Mouse (Mus musculus) Patski (cell line): ENCODE data around the gene Hrnr. TPM values are rescaled to one million over a fixed set of nuclear protein-coding genes. Genes with fewer than 3 reads are reported as not detected.
A peak's percentile ranks its signal among the peaks of the same experiment; 100 is the strongest.

Experiments
- ATAC-seq: fragments of 100-300 bp; one replicate; pipeline ENCODE4 v1.8.0; 2021
- CTCF ChIA-PET: fragments of 350-600 bp; sonication (Branson Sonifier 250); formaldehyde crosslinking; loops from one replicate; lab custom pipeline; 2022; ENCODE audit warnings: inconsistent platforms; lab: Charles Lee
- POLR2A ChIA-PET: fragments of 350-600 bp; sonication (Branson Sonifier 250); formaldehyde crosslinking; loops from one replicate; lab custom pipeline; 2022; ENCODE audit warnings: antibody characterized with exemption, inconsistent platforms; lab: Charles Lee
- DNase-seq: peaks from one replicate; pipeline ENCODE4 v3.0.0-alpha.2; 2011; ENCODE audit warnings: low read depth, low spot score
- H3K27me3 ChIP-seq: fragments of 371-371 bp; one replicate; pipeline ENCODE4 v1.5.1; 2021
- CTCF ChIP-seq: fragments of 100-300 bp; IDR thresholded peaks from one replicate; pipeline ENCODE4 v1.5.1; 2021
- in situ Hi-C: fragments of 300-500 bp; cut with MboI; formaldehyde crosslinking; loops from 3 replicates; pipeline ENCODE4 v1.11.1; 2018; ENCODE audit warnings: low pct_unique_long_range_greater_than_20kb, mixed read lengths
- polyA plus RNA-seq: library from polyadenylated mRNA; unstranded; gene quantifications from one replicate; pipeline ENCODE4 v1.2.3, GENCODE M21; 2021

Gene Hrnr
- polyA plus RNA-seq, 1 experiment from 2014 or later = not detected

DNA sequence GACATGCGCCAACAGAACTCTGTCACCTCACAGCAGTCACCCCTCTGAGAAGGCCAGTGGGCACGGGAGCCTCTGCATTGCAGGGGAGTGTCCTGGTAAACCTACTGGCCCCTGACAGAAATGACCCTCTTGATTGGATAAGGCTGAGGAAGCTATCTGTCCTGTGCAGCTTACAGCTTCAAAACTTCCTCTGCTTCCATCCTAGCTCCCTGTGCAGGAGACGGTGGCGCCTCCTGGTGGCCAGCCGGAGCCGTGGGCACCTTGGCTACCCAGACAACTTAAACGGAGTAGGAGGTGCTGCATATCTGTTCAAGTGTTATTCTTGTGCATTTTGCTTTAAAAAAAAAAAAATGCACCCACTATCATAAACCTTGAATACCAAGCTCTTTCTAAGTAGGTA, 40.5 kb downstream of the Hrnr start:
- peak; percentile 97 for TF ChIP-seq CTCF
- in situ Hi-C loops = loop anchor here (5.0 to 10.0 kb wide), 3 partner anchors 47 to 245 kb away; no protein-coding TSS in a partner anchor
- ChIA-PET POLR2A (no interaction called here), CTCF (interaction anchor here (0.6 to 9.0 kb wide), 25 partner anchors 9 to 252 kb away, joined by 3 to 133 read pairs (median 7); partner anchors contain the start of gene S100a11)
- ATAC-seq = peak; percentile 45
- peaks cover 38% of the 10 kb centered on the region for H3K27me3 ChIP-seq
- DNase-seq = no peak

DNA sequence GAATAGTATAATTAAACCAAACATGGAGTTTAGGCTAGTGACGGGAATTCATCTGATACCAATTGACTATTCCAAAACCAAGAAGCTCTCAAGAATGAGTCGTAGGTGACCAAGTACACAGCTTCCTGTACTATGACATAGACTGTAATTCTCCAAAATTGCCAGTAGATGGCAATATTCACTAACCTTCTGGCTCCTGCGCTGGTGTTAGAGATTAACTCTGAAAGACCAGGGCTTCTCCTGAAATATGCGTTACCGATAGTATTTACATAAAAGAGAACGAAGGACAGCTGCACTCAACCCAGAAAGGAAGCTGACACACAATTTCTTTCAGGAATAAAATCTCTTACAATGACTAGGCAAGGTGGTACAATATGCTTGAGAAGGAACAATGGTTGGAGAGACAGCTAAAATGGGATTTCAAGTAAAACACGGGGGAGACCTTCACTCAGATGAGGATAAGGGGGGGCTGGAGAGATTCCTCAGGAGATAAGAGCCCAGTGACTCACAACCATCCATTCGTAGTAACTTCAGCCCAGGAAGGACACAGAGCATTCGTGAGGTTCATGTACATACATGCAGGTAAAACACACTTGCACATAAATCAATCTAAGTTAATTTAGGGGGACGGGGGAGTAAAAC, 42.5 kb downstream of the Hrnr start:
- TF ChIP-seq CTCF = peak; percentile 76
- peaks cover 24% of the 10 kb centered on the region for H3K27me3 ChIP-seq
- DNase-seq = no peak
- in situ Hi-C loops = loop anchor here (5.0 to 10.0 kb wide), 3 partner anchors 45 to 243 kb away; no protein-coding TSS in a partner anchor
- POLR2A ChIA-PET = no interaction called here
- CTCF ChIA-PET = interaction anchor here (0.6 to 9.0 kb wide), 45 partner anchors 12 to 1391 kb away, joined by 3 to 133 read pairs (median 6); partner anchors contain the start of genes Crnn, Rptn and S100a11
- peak; percentile 87 for ATAC-seq

DNA sequence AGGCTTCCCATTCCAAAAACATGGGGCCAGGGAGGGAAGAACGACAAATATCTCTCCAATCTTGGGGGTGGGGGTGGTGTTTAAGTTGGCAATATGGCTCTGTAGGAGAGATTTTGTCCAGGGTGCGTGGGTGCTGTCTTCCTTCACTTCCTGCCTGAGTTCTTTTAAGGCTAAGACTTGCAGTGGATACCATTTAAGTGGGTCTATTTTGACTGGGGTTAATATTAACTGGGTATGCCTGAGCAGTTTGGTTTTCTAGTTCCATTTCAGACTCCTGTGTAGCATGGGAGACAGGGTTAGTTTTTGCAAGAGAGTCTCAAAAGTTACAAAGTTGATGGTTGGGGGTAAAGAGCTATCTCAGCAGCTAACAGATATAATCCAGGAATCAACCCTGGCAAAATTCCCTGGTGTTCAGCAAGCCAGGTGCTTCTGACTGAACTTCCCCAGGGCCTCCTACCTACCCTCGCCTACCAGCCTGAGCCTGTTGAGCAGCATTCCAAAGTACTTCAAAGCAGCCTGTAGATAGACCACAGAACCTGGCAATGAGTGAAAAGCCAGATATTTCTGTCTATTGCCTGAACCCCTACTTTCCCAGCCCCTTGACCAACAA, 47.5 kb downstream of the Hrnr start:
- no peak for TF ChIP-seq CTCF
- H3K27me3 ChIP-seq = peaks cover 13% of the 10 kb centered on the region
- POLR2A ChIA-PET = no interaction called here
- in situ Hi-C loops = loop anchor here (10.0 kb wide), 1 partner anchor 238 kb away; no protein-coding TSS in a partner anchor
- ATAC-seq (no peak), DNase-seq (no peak)
- CTCF ChIA-PET = interaction anchor here (1.1 to 9.0 kb wide), 3 partner anchors 27 to 125 kb away, joined by 3 to 133 read pairs (median 3); partner anchors contain the start of gene Rptn

DNA sequence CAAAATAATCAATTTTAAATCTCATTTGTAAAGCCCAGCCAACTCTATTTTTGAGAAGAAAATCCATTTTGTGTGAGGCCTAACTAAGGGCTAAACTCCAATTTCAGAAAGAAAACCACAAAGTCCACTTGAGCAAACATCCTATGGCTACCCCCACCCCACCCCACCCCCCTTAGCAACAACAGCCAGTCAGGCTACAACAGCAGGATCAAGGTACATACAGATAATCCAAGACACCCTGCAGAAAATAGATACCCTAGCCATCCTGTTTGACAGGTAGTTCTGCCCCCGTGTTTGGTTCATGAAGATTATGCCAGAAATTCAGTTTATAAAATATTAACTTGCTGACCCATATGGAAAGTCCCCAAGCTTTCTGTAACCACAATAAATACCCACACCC, 48.6 kb downstream of the Hrnr start:
- in situ Hi-C loops = loop anchor here (10.0 kb wide), 1 partner anchor 237 kb away; no protein-coding TSS in a partner anchor
- POLR2A ChIA-PET = no interaction called here
- ATAC-seq = no peak
- peaks cover 16% of the 10 kb centered on the region for H3K27me3 ChIP-seq
- no peak for DNase-seq
- CTCF ChIA-PET = interaction anchor here (1.4 to 9.0 kb wide), 4 partner anchors 8 to 124 kb away, joined by 3 to 133 read pairs (median 7); partner anchors contain the start of gene Rptn
- TF ChIP-seq CTCF = no peak

DNA sequence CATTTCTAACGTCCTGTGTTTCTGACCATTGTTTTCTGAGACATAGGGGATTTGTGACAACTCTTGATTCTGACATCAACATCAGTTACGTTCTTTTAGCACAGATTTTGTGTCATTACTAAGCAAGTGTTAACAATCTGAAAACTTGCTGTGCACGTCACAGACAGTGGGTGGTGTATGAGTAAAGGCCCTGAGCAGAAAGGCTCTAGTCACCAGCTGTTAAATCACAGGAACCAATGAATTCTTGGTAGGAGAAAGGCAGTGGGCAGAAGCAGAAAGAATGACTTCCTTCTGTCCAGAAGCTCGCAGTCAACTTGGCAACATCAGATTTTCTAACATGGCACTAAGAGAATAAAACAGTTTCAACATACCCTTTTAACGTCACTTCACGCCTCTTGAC, 53.9 kb downstream of the Hrnr start:
- DNase-seq (no peak), ATAC-seq (no peak)
- peaks cover 28% of the 10 kb centered on the region for H3K27me3 ChIP-seq
- in situ Hi-C loops = no loop called here
- ChIA-PET CTCF (interaction anchor here (3.3 kb wide), 1 partner anchor 12 kb away, joined by 13 read pairs; no protein-coding TSS in a partner anchor), POLR2A (no interaction called here)
- no peak for TF ChIP-seq CTCF

DNA sequence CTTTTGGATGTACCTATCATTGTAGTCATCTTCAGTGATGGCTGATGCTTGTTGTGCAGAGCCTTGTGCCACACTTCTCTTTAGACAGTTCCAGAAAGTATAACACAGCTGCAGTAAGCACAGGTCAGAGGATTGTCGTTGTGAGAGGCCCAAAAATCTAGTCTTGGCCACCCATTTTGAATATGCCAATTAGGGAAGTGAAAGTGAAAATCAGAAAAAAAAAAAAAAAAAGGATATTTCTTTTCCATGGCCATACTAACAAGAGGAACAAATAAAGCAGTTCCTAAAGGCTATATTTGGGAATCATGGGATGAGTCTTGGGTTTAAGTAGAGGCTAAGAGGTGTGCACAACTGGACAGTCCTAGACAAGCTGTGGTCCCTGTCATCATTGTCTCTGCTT, 55.6 kb downstream of the Hrnr start:
- ChIA-PET CTCF (interaction anchor here (1.0 to 3.3 kb wide), 5 partner anchors 14 to 374 kb away, joined by 3 to 13 read pairs (median 3); partner anchors contain the start of gene Rptn), POLR2A (no interaction called here)
- H3K27me3 ChIP-seq = peaks cover 31% of the 10 kb centered on the region
- DNase-seq (no peak), ATAC-seq (no peak)
- in situ Hi-C loops = no loop called here
- TF ChIP-seq CTCF = no peak

DNA sequence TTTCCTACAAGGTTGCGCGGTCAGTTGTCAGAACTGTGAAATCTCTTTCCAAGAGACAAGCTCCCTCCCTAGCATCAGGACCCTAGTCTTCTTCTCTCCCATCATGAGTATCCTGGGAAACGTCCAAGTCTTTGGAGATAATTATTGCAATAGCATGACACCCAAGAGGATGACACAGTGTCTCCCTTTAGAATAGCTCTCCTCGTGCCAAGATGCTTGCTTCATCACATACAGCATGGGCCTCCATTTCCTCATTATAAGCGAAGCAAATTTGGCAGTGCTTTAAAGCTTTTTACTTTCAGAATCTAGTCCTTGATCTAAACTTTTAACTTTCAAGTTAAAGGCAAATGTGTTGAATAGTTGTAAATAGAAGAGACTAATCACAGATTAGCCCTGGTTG, 56.1 kb downstream of the Hrnr start:
- ATAC-seq (no peak), DNase-seq (no peak)
- CTCF ChIA-PET = interaction anchor here (1.0 to 3.3 kb wide), 5 partner anchors 14 to 375 kb away, joined by 3 to 13 read pairs (median 3); partner anchors contain the start of gene Rptn
- in situ Hi-C loops = no loop called here
- POLR2A ChIA-PET = no interaction called here
- no peak for TF ChIP-seq CTCF
- H3K27me3 ChIP-seq = peaks cover 31% of the 10 kb centered on the region

DNA sequence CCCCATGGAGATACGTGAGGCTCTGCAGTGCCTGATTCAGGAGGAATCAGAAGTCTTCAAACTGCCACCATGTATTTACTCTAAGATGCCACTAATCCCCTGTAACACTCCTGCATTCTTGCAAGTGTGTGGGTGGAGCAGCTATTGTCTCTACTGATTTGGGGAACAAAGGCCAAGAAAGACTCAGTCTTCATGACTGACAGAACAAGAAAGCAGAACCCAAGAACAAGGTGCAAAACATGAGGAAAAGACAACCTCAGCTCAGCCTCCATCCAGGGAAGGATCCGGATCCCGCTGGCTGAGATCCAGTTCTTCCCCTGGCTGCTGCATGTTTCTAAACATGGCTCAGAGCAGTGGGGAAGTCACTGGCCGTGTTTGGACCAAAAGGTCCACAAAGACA, 58.6 kb downstream of the Hrnr start:
- ChIA-PET CTCF (no interaction called here), POLR2A (no interaction called here)
- TF ChIP-seq CTCF = no peak
- ATAC-seq (no peak), DNase-seq (no peak)
- in situ Hi-C loops = no loop called here
- peaks cover 20% of the 10 kb centered on the region for H3K27me3 ChIP-seq

Other genes with a start within 250 kb of the Hrnr start
- not detected for gene Crnn, start 175.0 kb upstream of the Hrnr start, polyA plus RNA-seq
- gene Flg2, start 122.5 kb upstream of the Hrnr start, polyA plus RNA-seq = 0.01 TPM
- not detected for gene Flg, start 46.2 kb upstream of the Hrnr start, polyA plus RNA-seq
- not detected for gene Rptn, start 74.0 kb downstream of the Hrnr start, polyA plus RNA-seq
- 3.6 TPM for gene Tchh, start 122.6 kb downstream of the Hrnr start, polyA plus RNA-seq
- gene Tchhl1, start 149.0 kb downstream of the Hrnr start, polyA plus RNA-seq = 0.03 TPM
- gene S100a11, start 200.7 kb downstream of the Hrnr start, polyA plus RNA-seq = 3,178 TPM
- gene S100a10, start 235.3 kb downstream of the Hrnr start, polyA plus RNA-seq = 981 TPM